Mouse (Mus musculus): ENCODE measurements around the gene Gipr. TPM values are rescaled to one million over a fixed set of nuclear protein-coding genes. Genes with fewer than 3 reads are reported as not detected.
A peak's percentile ranks its signal among the peaks of the same experiment; 100 is the strongest.

Gene Gipr
- polyA plus RNA-seq, 1 experiment from 2014 or later = 4.8 TPM

GRCm38 (mm10) chr7:19175708-19176515 lies 10.0 kb upstream of the Gipr start, which contains the start of gene Eml2:
Eml2 (plus strand) TSS chr7:19176421.
- Histone ChIP-seq H3K27me3 (replicated peaks; ENCODE audit: control insufficient read depth, insufficient read depth, low read length) (peaks cover 25% of the 10 kb centered on the region), H3K9ac (ENCODE audit: low read length) (peak within 1 kb of the TSS; percentile 74), H3K4me1 (ENCODE audit: control insufficient read depth, insufficient read depth, low read length) (peaks cover 19% of the 10 kb centered on the region; the same call in 1 of the 2 replicates), H3K9me3 (replicated peaks; ENCODE audit: control insufficient read depth, low read length) (no peaks in the 10 kb centered on the region), H3K4me2 (ENCODE audit: low read length) (peak within 1 kb of the TSS; percentile 63), H3K36me3 (ENCODE audit: control insufficient read depth, insufficient read depth, low read length) (0 out of 2 replicates have a peak, but pooled peaks cover 3% of the 10 kb centered on the region), H3K4me3 (ENCODE audit: low read depth, low read length) (peak within 1 kb of the TSS; percentile 62), H3K27ac (ENCODE audit: low read depth, low read length) (peak within 1 kb of the TSS; percentile 52; the same call in 1 of the 2 replicates)
- DNase-seq (ENCODE audit: low spot score) (peak; percentile 95), ATAC-seq (peak; percentile 94)
- 1% methylated on average over 30 of the region's 30 CpGs for WGBS

- H3K27ac ChIP-seq (ENCODE audit: low read depth, low read length) = peak overlapping the region; percentile 6; the same call in 1 of the 2 replicates
- H3K36me3 ChIP-seq (ENCODE audit: control insufficient read depth, insufficient read depth, low read length) = no peaks in the 10 kb centered on the region
- peak overlapping the region; percentile 22 for H3K4me3 ChIP-seq (ENCODE audit: low read depth, low read length)
- H3K27me3 ChIP-seq (replicated peaks; ENCODE audit: control insufficient read depth, insufficient read depth, low read length) = peaks cover 10% of the 10 kb centered on the region
- no peaks in the 10 kb centered on the region for H3K9me3 ChIP-seq (replicated peaks; ENCODE audit: control insufficient read depth, low read length)
- peaks cover 14% of the 10 kb centered on the region; the same call in 1 of the 2 replicates for H3K4me1 ChIP-seq (ENCODE audit: control insufficient read depth, insufficient read depth, low read length)
- WGBS = 5% methylated on average over 17 of the region's 17 CpGs
- H3K4me2 ChIP-seq (ENCODE audit: low read length) = peak overlapping the region; percentile 53
- no peak for ATAC-seq
- peak; percentile 92 for DNase-seq (ENCODE audit: low spot score)
- H3K9ac ChIP-seq (ENCODE audit: low read length) = peak overlapping the region; percentile 35
Observed at GRCm38 (mm10) chr7:19172874-19173273, 6.9 kb upstream of the Gipr start.

GRCm38 (mm10) chr7:19171831-19172230 lies 5.9 kb upstream of the Gipr start:
- DNase-seq (ENCODE audit: low spot score) (no peak), ATAC-seq (no peak)
- WGBS = 50% methylated on average over 8 of the region's 8 CpGs
- H3K4me2 ChIP-seq (ENCODE audit: low read length) = no peak overlapping the region
- no peak overlapping the region for H3K4me3 ChIP-seq (ENCODE audit: low read depth, low read length)
- H3K4me1 ChIP-seq (ENCODE audit: control insufficient read depth, insufficient read depth, low read length) = peaks cover 9% of the 10 kb centered on the region; the same call in 1 of the 2 replicates
- no peaks in the 10 kb centered on the region for H3K9me3 ChIP-seq (replicated peaks; ENCODE audit: control insufficient read depth, low read length)
- peaks cover under 1% of the 10 kb centered on the region; the same call in 1 of the 2 replicates for H3K27me3 ChIP-seq (replicated peaks; ENCODE audit: control insufficient read depth, insufficient read depth, low read length)
- no peak overlapping the region for H3K9ac ChIP-seq (ENCODE audit: low read length)
- no peaks in the 10 kb centered on the region for H3K36me3 ChIP-seq (ENCODE audit: control insufficient read depth, insufficient read depth, low read length)
- peak overlapping the region; percentile 15; the same call in 1 of the 2 replicates for H3K27ac ChIP-seq (ENCODE audit: low read depth, low read length)

GRCm38 (mm10) chr7:19170142-19170541 lies 4.2 kb upstream of the Gipr start:
- peak overlapping the region; percentile 75 for H3K27ac ChIP-seq (ENCODE audit: low read depth, low read length)
- H3K4me1 ChIP-seq (ENCODE audit: control insufficient read depth, insufficient read depth, low read length) = peaks cover 14% of the 10 kb centered on the region
- 62% methylated on average over 8 of the region's 8 CpGs for WGBS
- DNase-seq (ENCODE audit: low spot score) (peak; percentile 85), ATAC-seq (peak; percentile 76; the same call in 1 of the 2 replicates)
- no peaks in the 10 kb centered on the region for H3K36me3 ChIP-seq (ENCODE audit: control insufficient read depth, insufficient read depth, low read length)
- no peaks in the 10 kb centered on the region for H3K9me3 ChIP-seq (replicated peaks; ENCODE audit: control insufficient read depth, low read length)
- H3K4me3 ChIP-seq (ENCODE audit: low read depth, low read length) = no peak overlapping the region
- peak overlapping the region; percentile 6; the same call in 1 of the 2 replicates for H3K9ac ChIP-seq (ENCODE audit: low read length)
- H3K4me2 ChIP-seq (ENCODE audit: low read length) = no peak overlapping the region
- H3K27me3 ChIP-seq (replicated peaks; ENCODE audit: control insufficient read depth, insufficient read depth, low read length) = 0 out of 2 replicates have a peak, but pooled peaks cover 3% of the 10 kb centered on the region

GRCm38 (mm10) chr7:19169506-19169905 lies 3.6 kb upstream of the Gipr start:
- no peaks in the 10 kb centered on the region for H3K36me3 ChIP-seq (ENCODE audit: control insufficient read depth, insufficient read depth, low read length)
- ATAC-seq (no peak), DNase-seq (ENCODE audit: low spot score) (no peak)
- no peak overlapping the region for H3K4me2 ChIP-seq (ENCODE audit: low read length)
- H3K4me3 ChIP-seq (ENCODE audit: low read depth, low read length) = no peak overlapping the region
- peaks cover 5% of the 10 kb centered on the region; the same call in 1 of the 2 replicates for H3K27me3 ChIP-seq (replicated peaks; ENCODE audit: control insufficient read depth, insufficient read depth, low read length)
- peaks cover 16% of the 10 kb centered on the region for H3K4me1 ChIP-seq (ENCODE audit: control insufficient read depth, insufficient read depth, low read length)
- no peaks in the 10 kb centered on the region for H3K9me3 ChIP-seq (replicated peaks; ENCODE audit: control insufficient read depth, low read length)
- no peak overlapping the region for H3K9ac ChIP-seq (ENCODE audit: low read length)
- H3K27ac ChIP-seq (ENCODE audit: low read depth, low read length) = peak overlapping the region; percentile 75; the same call in 1 of the 2 replicates
- WGBS = 52% methylated on average over 10 of the region's 10 CpGs

- WGBS = 92% methylated on average over 3 of the region's 3 CpGs
- no peak overlapping the region for H3K4me2 ChIP-seq (ENCODE audit: low read length)
- no peaks in the 10 kb centered on the region for H3K36me3 ChIP-seq (ENCODE audit: control insufficient read depth, insufficient read depth, low read length)
- no peak overlapping the region for H3K27ac ChIP-seq (ENCODE audit: low read depth, low read length)
- H3K4me1 ChIP-seq (ENCODE audit: control insufficient read depth, insufficient read depth, low read length) = peaks cover 9% of the 10 kb centered on the region
- no peak overlapping the region for H3K4me3 ChIP-seq (ENCODE audit: low read depth, low read length)
- H3K27me3 ChIP-seq (replicated peaks; ENCODE audit: control insufficient read depth, insufficient read depth, low read length) = peaks cover 5% of the 10 kb centered on the region; the same call in 1 of the 2 replicates
- H3K9me3 ChIP-seq (replicated peaks; ENCODE audit: control insufficient read depth, low read length) = no peaks in the 10 kb centered on the region
- no peak overlapping the region for H3K9ac ChIP-seq (ENCODE audit: low read length)
- no peak for ATAC-seq
- DNase-seq (ENCODE audit: low spot score) = no peak
Observed at GRCm38 (mm10) chr7:19166990-19167389, 1.1 kb upstream of the Gipr start.

- Histone ChIP-seq H3K4me3 (ENCODE audit: low read depth, low read length) (peak overlapping the region; percentile 4; the same call in 1 of the 2 replicates), H3K27ac (ENCODE audit: low read depth, low read length) (no peak overlapping the region), H3K9me3 (replicated peaks; ENCODE audit: control insufficient read depth, low read length) (no peaks in the 10 kb centered on the region), H3K4me1 (ENCODE audit: control insufficient read depth, insufficient read depth, low read length) (peaks cover 8% of the 10 kb centered on the region), H3K36me3 (ENCODE audit: control insufficient read depth, insufficient read depth, low read length) (no peaks in the 10 kb centered on the region), H3K27me3 (replicated peaks; ENCODE audit: control insufficient read depth, insufficient read depth, low read length) (peaks cover 5% of the 10 kb centered on the region; the same call in 1 of the 2 replicates), H3K9ac (ENCODE audit: low read length) (no peak overlapping the region), H3K4me2 (ENCODE audit: low read length) (peak overlapping the region; percentile 38)
- ATAC-seq = no peak
- DNase-seq (ENCODE audit: low spot score) = peak; percentile 37
- 3% methylated on average over 13 of the region's 13 CpGs for WGBS
Observed at GRCm38 (mm10) chr7:19164978-19165377, 949 bp downstream of the Gipr start.

- Histone ChIP-seq H3K27me3 (replicated peaks; ENCODE audit: control insufficient read depth, insufficient read depth, low read length) (peaks cover 11% of the 10 kb centered on the region; the same call in 1 of the 2 replicates), H3K36me3 (ENCODE audit: control insufficient read depth, insufficient read depth, low read length) (no peaks in the 10 kb centered on the region), H3K4me2 (ENCODE audit: low read length) (peak overlapping the region; percentile 38; the same call in 1 of the 2 replicates), H3K27ac (ENCODE audit: low read depth, low read length) (no peak overlapping the region), H3K9me3 (replicated peaks; ENCODE audit: control insufficient read depth, low read length) (no peaks in the 10 kb centered on the region), H3K4me3 (ENCODE audit: low read depth, low read length) (no peak overlapping the region), H3K9ac (ENCODE audit: low read length) (no peak overlapping the region), H3K4me1 (ENCODE audit: control insufficient read depth, insufficient read depth, low read length) (peaks cover 15% of the 10 kb centered on the region)
- DNase-seq (ENCODE audit: low spot score) (peak; percentile 22), ATAC-seq (peak; percentile 29; the same call in 1 of the 2 replicates)
- 2% methylated on average over 6 of the region's 6 CpGs for WGBS
Observed at GRCm38 (mm10) chr7:19164189-19164588, 1.7 kb downstream of the Gipr start.
